Mouse (Mus musculus) regulatory T cell (primary cell): ENCODE data around the gene Nxpe5.

Experiments used
- in situ Hi-C: fragments of 300-600 bp; cut with MboI, MseI; formaldehyde crosslinking; loops from one replicate; pipeline ENCODE4 v1.15.1; 2025; ENCODE audit warnings: high pct_unique_total_duplicates

The Nxpe5 gene

GRCm38 (mm10) chr5:138251144-138251543, 25.4 kb downstream of the Nxpe5 start:
- in situ Hi-C loops: no loop called here

- in situ Hi-C loops: no loop called here
Measured at GRCm38 (mm10) chr5:138253061-138253460, 27.4 kb downstream of the Nxpe5 start.

GRCm38 (mm10) chr5:138255353-138256093, 29.8 kb downstream of the Nxpe5 start, which contains the start of gene Lamtor4:
Lamtor4 (plus strand) TSS chr5:138255482.
- in situ Hi-C loops: no loop called here

- in situ Hi-C loops: no loop called here
Measured at GRCm38 (mm10) chr5:138256094-138256467, 30.4 kb downstream of the Nxpe5 start.

- in situ Hi-C loops: no loop called here
Measured at GRCm38 (mm10) chr5:138256966-138257584, 31.4 kb downstream of the Nxpe5 start.

GRCm38 (mm10) chr5:138257585-138257978, 31.9 kb downstream of the Nxpe5 start:
- in situ Hi-C loops: no loop called here

GRCm38 (mm10) chr5:138258078-138258477, 32.4 kb downstream of the Nxpe5 start:
- in situ Hi-C loops: no loop called here

GRCm38 (mm10) chr5:138258542-138258941, 32.8 kb downstream of the Nxpe5 start:
- in situ Hi-C loops: no loop called here

GRCm38 (mm10) chr5:138258993-138259392, 33.3 kb downstream of the Nxpe5 start:
- in situ Hi-C loops: no loop called here

- in situ Hi-C loops: loop anchor here (10.0 kb wide), 1 partner anchor 1515 kb away; the partner anchor contains the start of gene Ints1
Measured at GRCm38 (mm10) chr5:138260051-138260450, 34.4 kb downstream of the Nxpe5 start.

GRCm38 (mm10) chr5:138260834-138261233, 35.1 kb downstream of the Nxpe5 start:
- in situ Hi-C loops: loop anchor here (10.0 kb wide), 1 partner anchor 1514 kb away; the partner anchor contains the start of gene Ints1

- in situ Hi-C loops: loop anchor here (10.0 kb wide), 1 partner anchor 1513 kb away; the partner anchor contains the start of gene Ints1
Measured at GRCm38 (mm10) chr5:138262001-138262400, 36.3 kb downstream of the Nxpe5 start.

- in situ Hi-C loops: loop anchor here (10.0 kb wide), 1 partner anchor 1512 kb away; the partner anchor contains the start of gene Ints1
Measured at GRCm38 (mm10) chr5:138262582-138263240, 37.0 kb downstream of the Nxpe5 start.

GRCm38 (mm10) chr5:138263260-138264206, 37.8 kb downstream of the Nxpe5 start, which contains the start of gene BC037034:
BC037034 (minus strand) TSS chr5:138264033.
- in situ Hi-C loops: loop anchor here (10.0 kb wide), 1 partner anchor 1511 kb away; the partner anchor contains the start of gene Ints1

GRCm38 (mm10) chr5:138264207-138264578, 38.5 kb downstream of the Nxpe5 start:
- in situ Hi-C loops: loop anchor here (10.0 kb wide), 1 partner anchor 1511 kb away; the partner anchor contains the start of gene Ints1

GRCm38 (mm10) chr5:138265712-138266111, 40.0 kb downstream of the Nxpe5 start:
- in situ Hi-C loops: loop anchor here (10.0 kb wide), 1 partner anchor 1509 kb away; the partner anchor contains the start of gene Ints1

GRCm38 (mm10) chr5:138267114-138267513, 41.4 kb downstream of the Nxpe5 start:
- in situ Hi-C loops: loop anchor here (10.0 kb wide), 1 partner anchor 1508 kb away; the partner anchor contains the start of gene Ints1

GRCm38 (mm10) chr5:138268980-138269379, 43.3 kb downstream of the Nxpe5 start:
- in situ Hi-C loops: loop anchor here (10.0 kb wide), 1 partner anchor 1506 kb away; the partner anchor contains the start of gene Ints1

- in situ Hi-C loops: no loop called here
Measured at GRCm38 (mm10) chr5:138271232-138271631, 45.5 kb downstream of the Nxpe5 start.

GRCm38 (mm10) chr5:138272409-138272923, 46.8 kb downstream of the Nxpe5 start, which contains the start of gene Gal3st4:
Gal3st4 (minus strand) TSS chr5:138272840.
- in situ Hi-C loops: no loop called here
